Mouse (Mus musculus): ENCODE results near the gene Mrpl37. TPM values are rescaled to one million over a fixed set of nuclear protein-coding genes. Genes with fewer than 3 reads are reported as not detected.
A peak's percentile ranks its signal among the peaks of the same experiment; 100 is the strongest.

Mrpl37 gene
- total and polyA plus RNA-seq, 3 experiments: 96.3 to 113 (median 103) TPM

DNA sequence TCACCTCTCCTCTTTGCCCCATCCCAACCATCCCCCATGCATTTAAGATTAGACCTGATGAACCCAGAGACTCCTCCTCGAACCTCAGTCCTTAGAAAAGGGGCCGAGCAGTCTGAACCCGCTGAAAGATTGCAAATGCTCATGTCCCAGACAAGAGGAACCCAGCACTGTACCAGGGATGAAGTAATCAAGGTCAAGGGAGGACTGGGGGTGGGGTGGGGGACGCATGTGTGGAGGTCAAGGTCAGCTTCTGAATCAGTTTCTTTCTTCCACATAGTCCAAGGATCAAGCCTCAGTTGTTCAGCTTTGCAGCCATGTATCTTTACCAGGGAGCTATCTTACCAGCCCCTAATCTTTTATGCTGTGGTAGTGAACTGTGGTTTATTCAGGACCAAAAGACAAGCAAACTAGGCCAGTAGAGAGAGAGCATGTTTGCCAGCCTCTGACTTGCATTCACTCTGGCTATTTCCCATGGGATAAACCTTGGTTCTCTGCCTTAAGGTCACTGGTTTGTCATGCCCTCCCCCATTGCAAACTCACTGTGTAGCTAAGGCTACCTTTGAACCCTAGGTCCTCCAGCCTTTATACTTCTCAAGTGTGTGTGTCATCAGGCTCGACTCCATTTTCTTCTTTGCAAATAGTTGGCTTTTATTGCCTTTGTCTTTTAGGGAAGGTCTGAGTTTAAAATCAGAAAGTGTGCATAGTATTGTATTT lies 46.2 kb downstream of the Mrpl37 start:
- Histone ChIP-seq H3K27ac (no peak overlapping the region), H3K36me3 (ENCODE audit: control insufficient read depth, insufficient read depth, low read length) (no peaks in the 10 kb centered on the region), H3K27me3 (ENCODE audit: control insufficient read depth, insufficient read depth, low read length) (no peaks in the 10 kb centered on the region), H3K4me1 (ENCODE audit: control insufficient read depth, insufficient read depth, low read length) (peaks cover 13% of the 10 kb centered on the region), H3K79me2 (replicated peaks; ENCODE audit: control insufficient read depth, insufficient read depth, low read length) (no peaks in the 10 kb centered on the region), H3K4me3 (no peak overlapping the region), H3K9ac (ENCODE audit: low read depth, low read length) (no peak overlapping the region)
- WGBS: 68% methylated on average over 5 of the region's 5 CpGs
- intact Hi-C loops (cut with DNase I): no loop called here
- no peak for DNase-seq
- TF ChIP-seq CTCF (IDR thresholded peaks at IDR 0.05) (no peak), POLR2A (IDR thresholded peaks at IDR 0.05; ENCODE audit: insufficient read depth, low read depth, low read length) (no peak), EP300 (IDR thresholded peaks at IDR 0.05; ENCODE audit: insufficient read depth, low read depth, low read length) (no peak)

DNA sequence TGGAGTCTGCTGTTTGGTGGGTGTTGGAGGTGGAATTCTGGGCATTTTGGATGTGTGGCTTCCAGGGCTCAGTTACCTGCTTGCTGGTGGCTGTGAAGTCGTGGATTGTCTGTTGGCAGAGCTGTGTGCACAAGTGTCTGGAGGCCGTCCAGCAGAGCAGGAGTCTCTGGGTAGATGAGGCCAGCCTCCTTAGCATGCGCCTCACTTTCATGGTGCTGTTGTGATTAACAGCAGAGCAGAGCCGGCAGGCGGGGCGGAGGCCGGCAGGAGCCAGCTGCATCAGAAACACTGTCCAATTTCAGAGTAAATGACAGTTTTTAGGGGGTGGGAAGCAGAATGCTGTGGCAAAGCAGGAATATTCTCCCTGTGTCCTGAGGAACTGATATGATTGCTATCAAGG lies 47.6 kb downstream of the Mrpl37 start:
- intact Hi-C loops (cut with DNase I): no loop called here
- Histone ChIP-seq H3K36me3 (ENCODE audit: control insufficient read depth, insufficient read depth, low read length) (no peaks in the 10 kb centered on the region), H3K9ac (ENCODE audit: low read depth, low read length) (no peak overlapping the region), H3K4me3 (no peak overlapping the region), H3K27ac (peak overlapping the region; percentile 52; the same call in 1 of the 2 replicates), H3K79me2 (replicated peaks; ENCODE audit: control insufficient read depth, insufficient read depth, low read length) (no peaks in the 10 kb centered on the region), H3K27me3 (ENCODE audit: control insufficient read depth, insufficient read depth, low read length) (no peaks in the 10 kb centered on the region), H3K4me1 (ENCODE audit: control insufficient read depth, insufficient read depth, low read length) (peaks cover 18% of the 10 kb centered on the region)
- WGBS: 44% methylated on average over 7 of the region's 7 CpGs
- DNase-seq: peak; percentile 46 to 48
- no peak for TF ChIP-seq EP300 (IDR thresholded peaks at IDR 0.05; ENCODE audit: insufficient read depth, low read depth, low read length)
- TF ChIP-seq POLR2A (IDR thresholded peaks at IDR 0.05; ENCODE audit: insufficient read depth, low read depth, low read length): no peak
- TF ChIP-seq CTCF (IDR thresholded peaks at IDR 0.05): no peak

DNA sequence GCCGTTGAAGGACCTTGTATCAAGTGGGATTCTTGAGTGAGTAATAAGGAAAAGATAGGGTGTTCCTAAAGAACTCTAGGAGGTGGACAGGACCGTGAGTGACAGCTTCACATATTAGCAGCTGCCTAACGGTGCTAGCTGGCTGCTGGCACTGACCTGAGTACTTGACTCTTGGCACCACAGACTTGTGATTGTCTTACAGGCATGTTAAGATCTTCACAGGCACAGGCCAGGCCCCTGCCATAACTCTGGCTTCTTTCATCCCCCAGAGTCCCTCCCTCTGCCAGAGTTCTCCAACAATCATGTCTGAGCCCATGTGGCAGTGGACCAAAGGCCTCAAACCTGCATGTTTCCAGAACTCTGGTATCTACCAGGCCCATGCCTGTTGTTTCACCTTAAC lies 48.1 kb downstream of the Mrpl37 start:
- intact Hi-C loops (cut with DNase I): no loop called here
- Histone ChIP-seq H3K79me2 (replicated peaks; ENCODE audit: control insufficient read depth, insufficient read depth, low read length) (no peaks in the 10 kb centered on the region), H3K36me3 (ENCODE audit: control insufficient read depth, insufficient read depth, low read length) (no peaks in the 10 kb centered on the region), H3K9ac (ENCODE audit: low read depth, low read length) (no peak overlapping the region), H3K27ac (peak overlapping the region; percentile 52), H3K27me3 (ENCODE audit: control insufficient read depth, insufficient read depth, low read length) (no peaks in the 10 kb centered on the region), H3K4me3 (no peak overlapping the region), H3K4me1 (ENCODE audit: control insufficient read depth, insufficient read depth, low read length) (peaks cover 22% of the 10 kb centered on the region)
- DNase-seq: peak in 1 of 2 experiments; percentile 67
- 36% methylated on average over 3 of the region's 3 CpGs for WGBS
- TF ChIP-seq EP300 (IDR thresholded peaks at IDR 0.05; ENCODE audit: insufficient read depth, low read depth, low read length) (0 out of 2 replicates have a peak, but pooled peaks have one; percentile 27), CTCF (IDR thresholded peaks at IDR 0.05) (no peak)

DNA sequence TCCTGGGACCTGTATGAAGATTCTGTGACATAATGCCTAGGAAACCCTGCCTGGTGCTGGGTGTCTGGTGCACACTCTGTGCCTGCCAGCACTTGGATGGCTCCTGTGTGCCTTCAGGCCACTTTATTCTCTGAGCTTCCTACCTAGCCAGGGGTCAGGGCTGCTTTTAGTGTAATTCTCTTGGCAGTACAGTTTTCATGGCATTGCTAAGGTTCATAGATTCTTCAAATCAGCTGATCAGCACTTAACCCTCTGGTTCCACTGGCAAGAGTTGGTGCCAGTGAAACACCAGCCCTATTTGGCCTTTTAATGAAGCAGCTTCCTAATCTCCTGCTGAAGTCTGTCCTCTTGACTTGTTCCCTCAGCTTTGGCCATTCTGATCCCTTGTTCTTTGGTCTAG lies 49.4 kb downstream of the Mrpl37 start:
- intact Hi-C loops (cut with DNase I): no loop called here
- Histone ChIP-seq H3K27ac (no peak overlapping the region), H3K4me1 (ENCODE audit: control insufficient read depth, insufficient read depth, low read length) (peaks cover 30% of the 10 kb centered on the region), H3K27me3 (ENCODE audit: control insufficient read depth, insufficient read depth, low read length) (no peaks in the 10 kb centered on the region), H3K36me3 (ENCODE audit: control insufficient read depth, insufficient read depth, low read length) (peaks cover 8% of the 10 kb centered on the region), H3K4me3 (no peak overlapping the region), H3K9ac (ENCODE audit: low read depth, low read length) (no peak overlapping the region), H3K79me2 (replicated peaks; ENCODE audit: control insufficient read depth, insufficient read depth, low read length) (no peaks in the 10 kb centered on the region)
- no peak for DNase-seq
- TF ChIP-seq POLR2A (IDR thresholded peaks at IDR 0.05; ENCODE audit: insufficient read depth, low read depth, low read length) (no peak), EP300 (IDR thresholded peaks at IDR 0.05; ENCODE audit: insufficient read depth, low read depth, low read length) (no peak), CTCF (IDR thresholded peaks at IDR 0.05) (no peak)

DNA sequence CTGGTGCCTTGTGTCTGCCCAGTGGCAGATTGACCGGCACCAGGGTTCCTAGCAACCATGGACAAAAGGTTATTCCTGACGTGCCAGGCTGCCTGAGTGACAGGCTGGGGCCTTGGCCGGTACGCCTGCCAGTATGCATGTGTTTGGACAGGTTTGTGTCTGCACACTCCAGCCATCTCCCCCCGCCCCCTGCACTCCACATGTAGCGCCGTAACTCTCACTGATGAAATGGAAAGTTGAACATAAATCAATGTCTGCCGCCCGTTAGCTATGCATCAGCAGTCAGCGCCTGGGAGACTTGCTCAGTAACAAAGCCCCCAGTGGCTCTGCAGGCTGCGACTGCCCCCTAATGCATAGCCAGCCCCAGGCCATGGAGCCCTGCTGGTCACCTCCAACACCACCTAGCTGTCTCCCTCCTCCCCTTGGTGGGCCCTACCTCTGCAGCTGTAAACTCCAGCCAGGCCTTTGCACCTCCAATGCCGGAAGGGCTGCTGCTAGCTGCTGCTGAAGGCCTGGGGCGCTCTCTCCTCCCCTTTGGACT lies 50.6 kb downstream of the Mrpl37 start:
- peaks cover 8% of the 10 kb centered on the region for H3K36me3 ChIP-seq (ENCODE audit: control insufficient read depth, insufficient read depth, low read length)
- no peaks in the 10 kb centered on the region for H3K27me3 ChIP-seq (ENCODE audit: control insufficient read depth, insufficient read depth, low read length)
- TF ChIP-seq POLR2A (IDR thresholded peaks at IDR 0.05; ENCODE audit: insufficient read depth, low read depth, low read length): no peak
- no peak for TF ChIP-seq EP300 (IDR thresholded peaks at IDR 0.05; ENCODE audit: insufficient read depth, low read depth, low read length)
- no peak for TF ChIP-seq CTCF (IDR thresholded peaks at IDR 0.05)
- H3K4me3 ChIP-seq: no peak overlapping the region
- 75% methylated on average over 13 of the region's 13 CpGs for WGBS
- no peaks in the 10 kb centered on the region for H3K79me2 ChIP-seq (replicated peaks; ENCODE audit: control insufficient read depth, insufficient read depth, low read length)
- H3K9ac ChIP-seq (ENCODE audit: low read depth, low read length): no peak overlapping the region
- intact Hi-C loops (cut with DNase I): no loop called here
- DNase-seq: peak; percentile 46 to 53
- H3K4me1 ChIP-seq (ENCODE audit: control insufficient read depth, insufficient read depth, low read length): peaks cover 36% of the 10 kb centered on the region
- no peak overlapping the region; the same call in 1 of the 2 replicates for H3K27ac ChIP-seq

DNA sequence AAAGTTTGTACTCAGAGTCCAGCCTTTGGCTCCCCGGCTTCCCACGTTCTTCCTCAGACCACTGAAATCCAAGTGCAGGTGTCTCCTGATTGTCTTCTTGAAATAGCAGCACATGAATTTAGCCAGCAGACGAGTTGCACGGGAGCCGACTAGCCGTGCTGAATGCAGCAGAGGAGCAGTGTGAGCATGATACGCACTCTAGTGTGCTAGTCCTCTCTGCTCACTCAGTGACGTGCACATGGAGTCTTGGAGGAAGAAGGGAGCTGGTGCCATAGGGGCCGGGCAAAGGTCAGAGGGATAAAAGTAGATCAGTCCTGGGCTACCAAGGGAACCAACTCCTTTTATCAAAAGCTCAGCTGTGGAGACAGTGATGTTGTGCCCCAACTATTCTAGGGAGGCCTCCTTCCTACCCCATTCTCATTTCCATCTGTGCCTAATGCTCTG lies 52.8 kb downstream of the Mrpl37 start:
- Histone ChIP-seq H3K27ac (peak overlapping the region; percentile 91), H3K9ac (ENCODE audit: low read depth, low read length) (no peak overlapping the region), H3K79me2 (replicated peaks; ENCODE audit: control insufficient read depth, insufficient read depth, low read length) (no peaks in the 10 kb centered on the region), H3K27me3 (ENCODE audit: control insufficient read depth, insufficient read depth, low read length) (no peaks in the 10 kb centered on the region), H3K4me1 (ENCODE audit: control insufficient read depth, insufficient read depth, low read length) (peaks cover 32% of the 10 kb centered on the region), H3K4me3 (no peak overlapping the region), H3K36me3 (ENCODE audit: control insufficient read depth, insufficient read depth, low read length) (peaks cover 8% of the 10 kb centered on the region)
- no peak for TF ChIP-seq CTCF (IDR thresholded peaks at IDR 0.05)
- TF ChIP-seq EP300 (IDR thresholded peaks at IDR 0.05; ENCODE audit: insufficient read depth, low read depth, low read length): no peak
- no peak for TF ChIP-seq POLR2A (IDR thresholded peaks at IDR 0.05; ENCODE audit: insufficient read depth, low read depth, low read length)
- WGBS: 67% methylated on average over 9 of the region's 9 CpGs
- intact Hi-C loops (cut with DNase I): no loop called here
- no peak for DNase-seq
